Mouse (Mus musculus): ENCODE measurements around the gene Gpsm3. TPM values are rescaled to one million over a fixed set of nuclear protein-coding genes. Genes with fewer than 3 reads are reported as not detected.

Gpsm3 gene
- polyA plus RNA-seq, 1 experiment: 3.5 TPM

DNA sequence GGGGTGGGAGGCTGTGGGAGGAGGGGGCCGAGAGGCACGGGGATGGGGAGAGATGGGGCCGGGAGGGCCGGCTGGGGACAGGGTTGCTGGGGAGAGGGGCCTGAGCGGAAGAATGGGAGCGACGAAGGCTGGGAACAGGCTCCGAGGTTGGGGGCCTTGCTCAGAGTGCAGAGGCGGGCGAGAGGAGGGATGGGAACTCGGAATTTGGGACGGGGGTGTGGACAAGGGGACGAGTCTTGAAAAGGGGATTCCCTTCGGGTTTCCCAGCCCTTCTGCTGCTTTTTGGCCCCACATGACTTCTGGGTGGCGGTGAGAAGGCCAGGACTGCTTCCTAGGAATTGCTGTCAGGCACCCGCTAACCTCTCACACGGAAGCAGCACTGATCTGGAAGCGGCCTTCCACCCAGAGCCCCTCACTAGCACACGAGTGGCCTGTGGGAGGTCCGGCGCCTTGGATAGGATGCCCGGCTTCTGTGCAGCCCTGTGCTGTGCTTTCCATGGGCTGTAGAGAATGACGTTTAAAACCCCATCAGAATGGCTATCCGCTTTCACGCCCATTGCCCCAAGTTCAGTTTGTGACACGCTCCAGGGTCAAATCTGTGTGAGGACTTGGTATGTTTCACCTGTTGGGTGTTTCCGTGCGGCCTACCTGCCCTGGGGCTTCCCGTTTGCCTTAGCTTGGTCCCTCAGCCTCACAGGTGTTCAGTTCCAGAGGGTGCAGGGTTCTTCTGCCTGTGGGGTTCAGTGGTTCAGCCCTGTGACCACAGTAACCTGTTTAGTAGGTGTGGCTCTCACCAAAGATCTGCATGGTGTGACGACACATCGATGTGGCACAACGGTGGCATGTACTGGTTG, 16.8 kb downstream of the Gpsm3 start:
- peaks cover 9% of the 10 kb centered on the region for H3K4me1 ChIP-seq (ENCODE audit: control insufficient read depth, insufficient read depth, low read length)
- H3K27ac ChIP-seq (ENCODE audit: insufficient read depth, low read length): no peak overlapping the region
- H3K4me3 ChIP-seq (ENCODE audit: insufficient read depth, low read length): peak overlapping the region; percentile 61

DNA sequence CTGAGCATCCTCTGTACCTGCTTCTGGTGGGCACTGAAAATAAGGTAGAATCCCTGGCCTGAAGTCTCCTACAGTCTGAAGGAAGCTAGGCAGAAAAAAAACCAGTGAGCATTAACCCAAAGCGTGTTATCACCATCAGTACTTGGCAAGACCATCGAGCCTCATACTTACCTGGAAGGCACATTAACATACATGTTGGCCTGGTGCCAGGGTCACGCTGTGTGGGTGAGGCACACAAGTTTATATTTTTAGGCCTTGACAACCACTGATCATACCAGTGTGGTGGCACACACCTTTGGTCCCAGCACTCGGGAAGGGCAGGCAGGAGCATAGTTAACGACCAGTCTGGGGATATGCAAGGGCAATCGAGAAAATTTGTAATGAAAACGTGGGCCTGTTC, 18.4 kb downstream of the Gpsm3 start:
- Histone ChIP-seq H3K4me3 (ENCODE audit: insufficient read depth, low read length) (no peak overlapping the region), H3K27ac (ENCODE audit: insufficient read depth, low read length) (no peak overlapping the region), H3K4me1 (ENCODE audit: control insufficient read depth, insufficient read depth, low read length) (peaks cover 9% of the 10 kb centered on the region)
- no peak for TF ChIP-seq CTCF (IDR thresholded peaks at IDR 0.05; ENCODE audit: extremely low read depth, insufficient read depth, low read length)

More for the DNA sequence above, 16.8 kb downstream of the Gpsm3 start:
- TF ChIP-seq CTCF (IDR thresholded peaks at IDR 0.05; ENCODE audit: extremely low read depth, insufficient read depth, low read length) (no peak), POLR2A (IDR thresholded peaks at IDR 0.05; ENCODE audit: extremely low read depth, insufficient read depth, low read length) (no peak)

DNA sequence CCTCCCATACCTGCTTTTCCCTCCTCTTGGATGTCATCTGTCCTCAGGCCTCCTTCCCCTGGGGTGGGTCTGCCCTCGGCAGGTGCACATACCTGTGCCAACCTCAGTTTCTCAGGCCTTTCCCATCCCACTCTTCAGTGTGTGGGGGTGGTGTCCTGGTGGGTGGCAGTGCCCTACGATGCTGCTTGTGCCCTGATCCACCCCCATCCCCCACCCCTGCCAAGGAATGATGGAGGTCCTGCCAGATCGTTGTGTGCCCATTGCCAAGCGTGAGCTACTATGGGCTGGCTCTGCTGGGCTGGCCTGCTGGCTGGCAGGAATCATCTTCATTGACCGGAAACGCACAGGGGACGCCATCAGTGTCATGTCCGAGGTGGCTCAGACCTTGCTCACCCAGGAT, 21.4 kb downstream of the Gpsm3 start:
- H3K4me3 ChIP-seq (ENCODE audit: insufficient read depth, low read length): no peak overlapping the region
- H3K27ac ChIP-seq (ENCODE audit: insufficient read depth, low read length): no peak overlapping the region
- H3K4me1 ChIP-seq (ENCODE audit: control insufficient read depth, insufficient read depth, low read length): peaks cover 8% of the 10 kb centered on the region
- TF ChIP-seq POLR2A (IDR thresholded peaks at IDR 0.05; ENCODE audit: extremely low read depth, insufficient read depth, low read length) (no peak), CTCF (IDR thresholded peaks at IDR 0.05; ENCODE audit: extremely low read depth, insufficient read depth, low read length) (no peak)

DNA sequence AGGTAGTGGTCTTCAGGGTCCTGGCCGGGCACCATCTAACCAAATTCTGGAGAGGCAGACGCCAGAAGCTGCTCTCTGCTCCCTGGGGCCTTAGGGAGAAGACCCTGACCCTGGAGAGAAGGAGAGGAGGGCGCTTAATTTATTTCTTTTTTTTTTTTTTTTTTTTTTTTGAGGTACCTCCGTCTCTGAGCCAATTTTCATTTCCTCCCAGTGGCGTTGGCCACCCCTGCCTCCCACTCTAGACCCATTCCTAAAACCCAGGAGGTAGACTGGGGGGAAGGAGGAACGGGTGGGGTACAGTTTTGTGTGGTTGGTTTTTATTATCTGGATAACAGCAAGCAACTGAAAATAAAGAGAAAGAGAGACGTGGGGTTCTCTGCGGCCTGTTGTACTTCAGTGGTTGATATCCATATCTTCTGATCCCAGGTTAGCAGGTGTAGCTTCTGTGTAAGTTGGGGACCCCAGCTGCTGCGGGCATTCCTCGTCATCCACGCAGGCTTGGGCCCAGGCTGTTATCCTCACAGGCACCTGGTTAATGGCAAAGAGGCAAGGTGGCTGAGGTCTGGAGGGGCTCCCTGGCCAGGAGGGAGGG, 23.5 kb downstream of the Gpsm3 start:
- TF ChIP-seq POLR2A (IDR thresholded peaks at IDR 0.05; ENCODE audit: extremely low read depth, insufficient read depth, low read length): no peak
- no peak for TF ChIP-seq CTCF (IDR thresholded peaks at IDR 0.05; ENCODE audit: extremely low read depth, insufficient read depth, low read length)
- peaks cover 5% of the 10 kb centered on the region for H3K4me1 ChIP-seq (ENCODE audit: control insufficient read depth, insufficient read depth, low read length)
- H3K4me3 ChIP-seq (ENCODE audit: insufficient read depth, low read length): no peak overlapping the region
- no peak overlapping the region for H3K27ac ChIP-seq (ENCODE audit: insufficient read depth, low read length)

DNA sequence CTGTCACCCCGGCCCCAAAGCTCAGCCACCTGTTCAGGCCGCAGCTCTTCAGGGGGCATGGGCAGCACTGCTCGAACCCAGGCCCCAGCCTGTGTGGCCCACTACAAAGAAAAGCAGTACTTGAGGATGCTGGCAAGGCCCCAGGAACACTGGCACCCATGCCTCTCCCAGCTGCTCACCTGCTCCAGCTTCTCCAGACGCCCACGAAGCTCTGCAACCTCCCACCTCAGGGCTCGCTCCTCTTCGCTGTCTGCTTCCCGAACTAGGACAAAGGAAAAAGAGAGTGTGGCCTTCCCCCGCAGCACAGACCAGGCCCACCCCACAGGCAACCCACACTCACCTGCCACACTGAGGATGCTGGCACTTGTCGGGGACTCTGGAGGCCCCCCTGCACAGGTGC, 24.2 kb downstream of the Gpsm3 start:
- Histone ChIP-seq H3K4me1 (ENCODE audit: control insufficient read depth, insufficient read depth, low read length) (peaks cover 4% of the 10 kb centered on the region), H3K27ac (ENCODE audit: insufficient read depth, low read length) (peak overlapping the region; percentile 27; the same call in 1 of the 2 replicates), H3K4me3 (ENCODE audit: insufficient read depth, low read length) (no peak overlapping the region)
- no peak for TF ChIP-seq CTCF (IDR thresholded peaks at IDR 0.05; ENCODE audit: extremely low read depth, insufficient read depth, low read length)
- TF ChIP-seq POLR2A (IDR thresholded peaks at IDR 0.05; ENCODE audit: extremely low read depth, insufficient read depth, low read length): 0 out of 2 replicates have a peak, but pooled peaks have one; percentile 18

DNA sequence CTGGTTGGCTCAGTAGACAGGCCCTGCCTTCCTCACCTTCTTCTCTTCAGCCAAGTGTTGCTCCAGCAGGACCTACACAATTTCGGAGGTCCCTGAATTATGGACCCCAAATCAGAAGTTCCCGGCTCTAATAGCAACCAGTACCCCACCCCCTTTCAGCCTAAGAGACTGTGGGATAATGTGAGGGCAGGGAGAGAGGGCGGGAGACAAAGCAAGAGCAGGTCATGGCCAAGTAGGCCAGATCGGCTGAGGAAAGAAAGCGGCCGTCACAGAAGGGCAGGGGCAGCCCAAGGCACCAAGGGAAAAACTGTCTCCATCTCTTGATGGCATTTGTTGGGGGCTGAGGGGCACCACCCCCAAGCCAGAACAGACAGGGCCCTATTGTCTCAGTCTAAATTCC, 26.3 kb downstream of the Gpsm3 start, which contains the start of gene Egfl8:
Gene Egfl8, minus strand, starts transcription at position 101 of the 400 bp plus-strand sequence.
- Histone ChIP-seq H3K27ac (ENCODE audit: insufficient read depth, low read length) (0 out of 2 replicates have a peak within 1 kb of the TSS, but pooled peaks have one; percentile 35), H3K4me1 (ENCODE audit: control insufficient read depth, insufficient read depth, low read length) (peaks cover 3% of the 10 kb centered on the region), H3K4me3 (ENCODE audit: insufficient read depth, low read length) (no peak within 1 kb of the TSS)
- TF ChIP-seq POLR2A (IDR thresholded peaks at IDR 0.05; ENCODE audit: extremely low read depth, insufficient read depth, low read length) (no peak), CTCF (IDR thresholded peaks at IDR 0.05; ENCODE audit: extremely low read depth, insufficient read depth, low read length) (no peak)

DNA sequence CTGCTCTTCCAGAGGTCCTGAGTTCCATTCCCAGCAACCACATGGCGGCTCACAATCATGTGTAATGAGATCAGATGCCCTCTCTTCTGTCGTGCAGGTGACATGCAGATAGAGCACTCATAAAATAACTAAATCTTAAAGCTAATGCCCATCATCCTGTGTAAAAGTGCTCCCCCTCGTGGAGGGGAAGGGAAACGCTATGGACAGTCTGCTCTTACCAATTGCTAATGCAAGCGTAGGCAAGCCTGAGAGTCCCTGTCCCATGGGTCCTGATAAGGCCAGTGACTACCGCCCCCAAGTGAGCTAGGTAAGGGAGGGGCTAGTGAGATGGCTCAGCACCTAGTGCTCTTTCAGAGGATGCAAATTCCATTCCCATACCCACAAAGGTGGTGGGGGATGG, 29.4 kb downstream of the Gpsm3 start:
- Histone ChIP-seq H3K4me3 (ENCODE audit: insufficient read depth, low read length) (no peak overlapping the region), H3K4me1 (ENCODE audit: control insufficient read depth, insufficient read depth, low read length) (no peaks in the 10 kb centered on the region), H3K27ac (ENCODE audit: insufficient read depth, low read length) (no peak overlapping the region)
- TF ChIP-seq CTCF (IDR thresholded peaks at IDR 0.05; ENCODE audit: extremely low read depth, insufficient read depth, low read length) (peak; percentile 88), POLR2A (IDR thresholded peaks at IDR 0.05; ENCODE audit: extremely low read depth, insufficient read depth, low read length) (no peak)

DNA sequence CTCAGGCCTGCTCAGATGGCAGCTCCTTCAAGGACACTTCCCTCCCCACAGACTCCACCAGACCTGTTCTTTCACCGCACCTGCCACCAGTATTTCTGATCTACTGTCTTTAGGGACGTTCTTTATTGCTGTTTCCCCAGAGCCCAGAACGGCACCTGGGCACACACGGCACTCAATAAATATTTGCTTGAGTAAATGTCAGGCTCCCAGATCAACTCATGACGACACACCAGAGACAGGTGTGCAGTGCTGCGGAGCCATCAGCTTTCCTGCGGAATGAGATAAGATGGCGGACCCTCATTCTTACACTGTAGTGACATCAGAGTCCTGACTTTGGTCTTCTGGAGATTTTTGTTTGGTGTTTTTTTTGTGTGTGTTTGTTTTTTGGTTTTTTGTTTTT, 31.4 kb downstream of the Gpsm3 start:
- H3K27ac ChIP-seq (ENCODE audit: insufficient read depth, low read length): no peak overlapping the region
- no peak overlapping the region for H3K4me3 ChIP-seq (ENCODE audit: insufficient read depth, low read length)
- TF ChIP-seq CTCF (IDR thresholded peaks at IDR 0.05; ENCODE audit: extremely low read depth, insufficient read depth, low read length): no peak
- no peak for TF ChIP-seq POLR2A (IDR thresholded peaks at IDR 0.05; ENCODE audit: extremely low read depth, insufficient read depth, low read length)
- H3K4me1 ChIP-seq (ENCODE audit: control insufficient read depth, insufficient read depth, low read length): no peaks in the 10 kb centered on the region

DNA sequence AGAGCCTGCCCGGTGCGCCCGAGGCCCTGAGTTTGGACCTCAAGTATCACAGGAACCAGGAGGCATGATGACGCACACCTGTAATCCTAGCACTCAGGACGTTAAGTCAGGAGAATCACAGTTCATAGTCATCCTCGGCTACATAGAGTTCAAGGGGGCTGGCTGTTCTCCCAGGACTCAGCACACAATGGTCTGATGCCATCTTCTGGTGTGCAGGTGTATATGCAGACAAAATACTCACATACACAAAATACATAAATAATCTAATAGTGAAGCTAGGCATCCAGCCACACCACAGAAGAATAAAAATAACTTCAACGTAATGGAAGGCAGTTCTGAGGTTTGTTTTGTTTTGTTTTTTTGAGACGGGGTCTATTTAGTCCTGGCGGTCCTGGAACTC, 33.6 kb downstream of the Gpsm3 start:
- 0 out of 2 replicates have a peak, but pooled peaks have one; percentile 17 for TF ChIP-seq CTCF (IDR thresholded peaks at IDR 0.05; ENCODE audit: extremely low read depth, insufficient read depth, low read length)
- TF ChIP-seq POLR2A (IDR thresholded peaks at IDR 0.05; ENCODE audit: extremely low read depth, insufficient read depth, low read length): no peak
- Histone ChIP-seq H3K4me3 (ENCODE audit: insufficient read depth, low read length) (no peak overlapping the region), H3K4me1 (ENCODE audit: control insufficient read depth, insufficient read depth, low read length) (no peaks in the 10 kb centered on the region; the same call in 1 of the 2 replicates), H3K27ac (ENCODE audit: insufficient read depth, low read length) (no peak overlapping the region)

DNA sequence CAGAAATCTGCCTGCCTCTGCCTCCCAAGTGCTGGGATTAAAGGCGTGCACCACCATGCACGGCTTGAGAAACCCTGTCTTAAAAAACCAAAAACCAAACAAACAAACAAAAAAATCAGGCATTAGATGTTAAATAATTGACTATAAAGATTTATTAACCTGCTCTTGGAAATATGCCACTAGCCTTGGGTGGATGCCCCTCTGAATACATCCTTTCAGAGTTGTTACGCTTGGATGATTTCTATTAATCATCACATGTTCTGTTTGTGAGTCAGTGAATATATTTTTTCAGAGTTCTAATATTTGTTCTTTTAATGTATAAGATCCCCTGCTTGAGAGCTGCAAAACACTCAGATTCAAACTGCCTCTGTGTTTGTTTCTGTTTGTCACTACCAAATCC, 35.4 kb downstream of the Gpsm3 start:
- Histone ChIP-seq H3K27ac (ENCODE audit: insufficient read depth, low read length) (no peak overlapping the region), H3K4me1 (ENCODE audit: control insufficient read depth, insufficient read depth, low read length) (peaks cover 5% of the 10 kb centered on the region; the same call in 1 of the 2 replicates), H3K4me3 (ENCODE audit: insufficient read depth, low read length) (no peak overlapping the region)
- TF ChIP-seq POLR2A (IDR thresholded peaks at IDR 0.05; ENCODE audit: extremely low read depth, insufficient read depth, low read length) (no peak), CTCF (IDR thresholded peaks at IDR 0.05; ENCODE audit: extremely low read depth, insufficient read depth, low read length) (no peak)

Data from cortical plate, adult 2 months (tissue).